Mouse (Mus musculus) retina, postnatal 1 day (tissue): ENCODE results near the gene Aff1.

Source experiments
- DNase-seq: peaks from one replicate; pipeline ENCODE4 v3.0.0-alpha.2; 2012

Gene Aff1

GRCm38 (mm10) chr5:103848546-103848945 is 156.4 kb downstream of the Aff1 start:
- DNase-seq, result no peak

DNA sequence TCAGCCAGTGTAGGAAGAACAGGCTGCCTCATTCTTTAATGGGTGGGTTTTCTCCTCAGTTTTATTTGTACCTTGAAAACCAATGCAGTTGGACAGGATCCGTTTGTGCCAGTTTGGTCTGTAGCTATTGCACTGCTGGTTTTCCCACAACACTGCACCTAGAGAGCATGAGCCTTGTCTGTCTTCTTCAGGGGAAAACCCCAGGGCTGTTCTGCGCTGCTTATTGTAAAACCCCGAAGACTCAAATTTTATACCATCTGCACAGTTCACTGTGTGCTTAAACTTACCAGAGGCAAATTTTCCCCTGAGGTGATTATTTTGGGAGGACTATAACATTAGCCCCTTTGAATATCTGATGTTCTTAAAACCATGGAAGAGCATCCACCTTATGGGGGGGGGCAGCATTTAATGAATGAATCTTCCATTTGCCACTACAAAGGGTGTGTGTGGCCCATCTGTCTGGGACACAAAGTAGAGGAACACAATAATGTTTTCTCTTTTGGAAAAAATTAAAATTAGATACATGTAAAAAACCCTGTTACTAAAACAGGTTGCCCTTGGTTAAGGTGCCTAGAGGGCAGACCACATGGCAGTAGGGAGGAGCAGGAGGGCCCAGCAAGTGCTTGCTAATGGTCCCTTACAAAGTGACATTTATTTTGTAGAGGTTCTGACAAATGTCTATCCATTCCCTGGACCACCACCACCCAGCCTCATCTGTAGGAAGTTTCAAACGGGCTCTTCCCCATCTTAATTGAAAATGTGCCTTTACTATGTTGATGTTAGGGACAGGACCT is 160.8 kb downstream of the Aff1 start:
- no peak for DNase-seq

DNA sequence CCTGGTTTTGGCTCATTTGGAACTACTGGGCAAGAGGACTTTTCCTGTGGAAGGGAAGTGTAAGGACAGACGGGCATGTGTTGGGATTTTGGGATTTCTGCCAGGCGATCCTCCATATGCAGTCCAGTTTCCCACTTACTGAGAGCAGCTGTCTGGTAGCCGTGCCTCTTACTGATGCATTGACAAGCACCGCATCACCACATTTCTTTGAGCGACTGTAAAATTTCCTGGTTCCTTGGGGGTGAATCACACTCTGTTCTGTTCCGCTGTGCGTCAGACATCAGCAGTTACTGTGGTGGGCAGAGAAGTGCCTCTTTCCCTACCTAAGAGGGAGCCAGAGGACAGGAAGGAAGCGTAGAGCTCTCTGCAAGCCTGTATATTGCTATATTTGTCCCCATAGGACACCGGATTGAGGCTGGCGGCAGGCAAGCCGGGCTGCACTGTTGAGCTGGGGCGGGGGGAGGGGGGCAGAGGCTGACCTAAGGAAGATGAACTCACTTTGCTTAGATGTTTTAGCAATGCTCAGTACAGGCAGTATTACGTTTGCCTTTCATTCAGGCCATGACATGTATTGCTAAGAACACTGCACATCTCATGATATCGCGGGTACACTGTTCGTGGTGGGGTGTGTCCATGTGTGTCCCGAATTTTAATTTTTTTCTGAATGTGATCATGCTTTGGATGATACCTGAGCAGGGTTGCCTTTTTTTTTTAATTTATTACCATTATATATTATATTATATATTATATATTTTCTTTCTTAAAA is 162.1 kb downstream of the Aff1 start:
- DNase-seq, result no peak

GRCm38 (mm10) chr5:103854807-103855194 is 162.6 kb downstream of the Aff1 start:
- no peak for DNase-seq

- no peak for DNase-seq
These were observed 163.5 kb downstream of the Aff1 start for GRCm38 (mm10) chr5:103855483-103856211.

DNA sequence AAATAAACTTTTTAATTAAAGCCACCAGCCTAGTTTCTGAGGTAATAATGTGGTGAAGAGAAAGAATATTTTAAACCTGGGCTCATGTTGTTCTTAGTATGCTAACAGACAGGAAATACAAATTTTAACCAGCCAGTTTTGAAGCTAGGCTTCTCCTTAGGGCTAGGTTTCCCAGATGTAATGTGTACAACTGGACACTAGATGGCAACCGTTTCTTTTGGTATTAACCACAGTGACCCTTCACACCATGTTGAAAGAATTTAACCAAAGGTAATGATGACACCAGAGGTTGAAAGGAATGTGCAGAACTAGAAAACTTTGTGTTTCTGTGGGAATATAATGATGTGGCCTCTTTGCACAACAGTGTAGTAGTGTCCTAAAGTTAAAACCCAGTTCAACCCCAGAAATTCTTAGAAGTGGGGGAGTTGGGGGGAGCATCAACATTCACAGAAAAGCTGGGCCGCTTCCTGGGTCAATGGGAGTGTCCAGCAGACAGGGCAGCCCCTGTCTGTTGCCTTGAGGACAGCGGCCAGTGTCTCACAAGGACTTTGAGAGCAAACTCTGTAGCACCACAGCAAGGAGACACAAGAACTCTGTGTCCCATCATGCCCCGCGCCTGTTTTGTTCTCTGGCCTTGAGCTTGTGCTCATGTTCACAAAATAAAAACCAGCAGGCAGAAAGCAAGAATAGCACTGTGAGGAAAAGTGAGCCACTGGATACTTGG is 164.3 kb downstream of the Aff1 start:
- peak; percentile 79 for DNase-seq

GRCm38 (mm10) chr5:103857151-103857550 is 165.0 kb downstream of the Aff1 start:
- no peak for DNase-seq

GRCm38 (mm10) chr5:103860622-103861021 is 168.4 kb downstream of the Aff1 start:
- no peak for DNase-seq

DNA sequence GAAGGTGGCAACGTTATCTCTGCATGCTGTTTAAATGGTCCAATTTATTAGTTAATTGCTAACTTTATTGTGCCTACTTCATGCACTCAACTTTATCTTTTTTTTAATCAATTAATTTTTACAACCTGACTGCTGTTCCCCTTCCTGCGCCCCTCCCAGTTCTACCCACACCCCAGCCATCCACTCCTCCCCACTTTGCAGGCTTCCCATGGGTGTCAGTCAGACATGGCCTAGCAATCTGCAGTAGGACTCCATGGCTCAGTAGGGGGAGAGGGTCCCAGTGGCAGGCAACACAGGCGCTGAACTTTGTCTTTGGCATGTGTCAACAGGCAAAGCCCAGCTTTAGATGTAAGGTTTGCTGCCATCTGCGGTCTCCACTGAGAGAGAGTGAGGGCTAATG is 171.6 kb downstream of the Aff1 start:
- no peak for DNase-seq

- DNase-seq, result no peak
These were observed 197.6 kb downstream of the Aff1 start for GRCm38 (mm10) chr5:103889766-103890165.

- DNase-seq, result no peak
These were observed 206.1 kb downstream of the Aff1 start for GRCm38 (mm10) chr5:103898310-103898709.
